Mouse (Mus musculus) fibroblast of lung, adult 2 months (primary cell): ENCODE measurements around the gene Pou3f1.

Experiments
- DNase-seq: peaks from one replicate; pipeline ENCODE4 v3.0.0-alpha.2; 2011; ENCODE audit warnings: low read depth

The Pou3f1 gene

GRCm38 (mm10) chr4:124656518-124656853 lies at the start of gene Pou3f1:
Gene Pou3f1 (plus strand): TSS chr4:124656807.
- no peak for DNase-seq

- no peak for DNase-seq
Observed at GRCm38 (mm10) chr4:124607166-124607565, 49.4 kb upstream of the Pou3f1 start.

GRCm38 (mm10) chr4:124610066-124610465 lies 46.5 kb upstream of the Pou3f1 start:
- DNase-seq, result no peak

- no peak for DNase-seq
Observed at GRCm38 (mm10) chr4:124610703-124611102, 45.9 kb upstream of the Pou3f1 start, which contains the start of gene 3100002H09Rik. Gene 3100002H09Rik (minus strand): TSS chr4:124610803.

GRCm38 (mm10) chr4:124611768-124612167 lies 44.8 kb upstream of the Pou3f1 start:
- no peak for DNase-seq

GRCm38 (mm10) chr4:124614189-124614588 lies 42.4 kb upstream of the Pou3f1 start:
- DNase-seq, result no peak

- DNase-seq, result no peak
Observed at GRCm38 (mm10) chr4:124615406-124615960, 41.1 kb upstream of the Pou3f1 start.

GRCm38 (mm10) chr4:124615986-124616385 lies 40.6 kb upstream of the Pou3f1 start:
- DNase-seq, result no peak

- DNase-seq, result no peak
Observed at GRCm38 (mm10) chr4:124616636-124617035, 40.0 kb upstream of the Pou3f1 start.

- DNase-seq, result no peak
Observed at GRCm38 (mm10) chr4:124618599-124618998, 38.0 kb upstream of the Pou3f1 start.

GRCm38 (mm10) chr4:124621406-124621805 lies 35.2 kb upstream of the Pou3f1 start:
- DNase-seq, result no peak

- DNase-seq, result peak; percentile 36
Observed at GRCm38 (mm10) chr4:124622566-124622965, 34.0 kb upstream of the Pou3f1 start.

- no peak for DNase-seq
Observed at GRCm38 (mm10) chr4:124624111-124624581, 32.5 kb upstream of the Pou3f1 start.

- DNase-seq, result peak; percentile 13
Observed at GRCm38 (mm10) chr4:124626836-124627235, 29.8 kb upstream of the Pou3f1 start.

- DNase-seq, result no peak
Observed at GRCm38 (mm10) chr4:124631456-124631855, 25.2 kb upstream of the Pou3f1 start.

GRCm38 (mm10) chr4:124632856-124633255 lies 23.8 kb upstream of the Pou3f1 start:
- DNase-seq, result no peak

GRCm38 (mm10) chr4:124633281-124633680 lies 23.3 kb upstream of the Pou3f1 start:
- DNase-seq, result no peak

GRCm38 (mm10) chr4:124639715-124640114 lies 16.9 kb upstream of the Pou3f1 start:
- no peak for DNase-seq

GRCm38 (mm10) chr4:124643859-124644258 lies 12.7 kb upstream of the Pou3f1 start:
- no peak for DNase-seq

- no peak for DNase-seq
Observed at GRCm38 (mm10) chr4:124644974-124645433, 11.6 kb upstream of the Pou3f1 start.

GRCm38 (mm10) chr4:124646591-124646990 lies 10.0 kb upstream of the Pou3f1 start:
- DNase-seq, result no peak

- no peak for DNase-seq
Observed at GRCm38 (mm10) chr4:124647909-124648308, 8.7 kb upstream of the Pou3f1 start.

GRCm38 (mm10) chr4:124652886-124653285 lies 3.7 kb upstream of the Pou3f1 start:
- no peak for DNase-seq
